Mouse (Mus musculus): ENCODE measurements around the gene Cyb561d2. TPM values are rescaled to one million over a fixed set of nuclear protein-coding genes. Genes with fewer than 3 reads are reported as not detected.

Cyb561d2 gene
- total RNA-seq, 2 experiments from 2014 or later, result 25.6 to 28.4 TPM

DNA sequence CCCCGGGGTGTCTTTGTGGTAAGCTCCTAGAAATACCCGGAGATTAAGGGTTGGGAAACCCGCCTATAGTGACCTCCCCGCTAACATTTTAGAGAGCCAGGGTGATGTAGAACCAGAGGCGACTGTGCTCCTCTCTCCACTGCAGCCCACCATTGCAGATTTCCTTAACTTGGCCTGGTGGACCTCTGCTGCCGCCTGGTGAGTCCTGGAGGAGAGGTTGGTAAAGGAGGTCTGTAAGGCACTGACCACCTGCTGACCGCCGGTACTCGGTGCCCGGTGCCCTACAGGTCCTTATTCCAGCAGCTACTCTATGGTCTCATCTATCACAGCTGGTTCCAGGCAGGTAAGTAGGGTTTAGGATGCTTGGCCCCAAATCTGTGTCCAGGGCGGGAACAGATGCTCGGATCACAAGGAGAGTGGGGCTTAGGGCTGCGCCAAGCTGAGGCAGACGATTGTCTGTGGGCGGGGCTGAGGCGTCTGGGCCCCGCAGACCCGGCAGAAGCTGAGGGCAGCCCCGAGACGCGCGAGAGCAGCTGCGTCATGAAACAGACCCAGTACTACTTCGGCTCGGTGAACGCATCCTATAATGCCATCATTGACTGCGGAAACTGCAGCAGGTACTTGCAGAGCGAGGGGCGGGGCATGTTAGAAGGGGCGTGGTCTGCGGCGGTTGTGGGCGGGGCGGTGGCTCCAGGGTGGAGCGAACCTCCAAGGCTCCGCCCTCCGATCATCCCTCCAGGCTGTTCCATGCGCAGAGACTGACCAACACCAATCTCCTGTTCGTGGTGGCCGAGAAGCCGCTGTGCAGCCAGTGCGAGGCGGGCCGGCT lies 15.6 kb downstream of the Cyb561d2 start:
- intact Hi-C loops (cut with DNase I), result no loop called here
- DNase-seq, result peak; percentile 76

GRCm38 (mm10) chr9:107522400-107522711 lies 19.6 kb downstream of the Cyb561d2 start:
- intact Hi-C loops (cut with DNase I), result no loop called here
- DNase-seq, result no peak

DNA sequence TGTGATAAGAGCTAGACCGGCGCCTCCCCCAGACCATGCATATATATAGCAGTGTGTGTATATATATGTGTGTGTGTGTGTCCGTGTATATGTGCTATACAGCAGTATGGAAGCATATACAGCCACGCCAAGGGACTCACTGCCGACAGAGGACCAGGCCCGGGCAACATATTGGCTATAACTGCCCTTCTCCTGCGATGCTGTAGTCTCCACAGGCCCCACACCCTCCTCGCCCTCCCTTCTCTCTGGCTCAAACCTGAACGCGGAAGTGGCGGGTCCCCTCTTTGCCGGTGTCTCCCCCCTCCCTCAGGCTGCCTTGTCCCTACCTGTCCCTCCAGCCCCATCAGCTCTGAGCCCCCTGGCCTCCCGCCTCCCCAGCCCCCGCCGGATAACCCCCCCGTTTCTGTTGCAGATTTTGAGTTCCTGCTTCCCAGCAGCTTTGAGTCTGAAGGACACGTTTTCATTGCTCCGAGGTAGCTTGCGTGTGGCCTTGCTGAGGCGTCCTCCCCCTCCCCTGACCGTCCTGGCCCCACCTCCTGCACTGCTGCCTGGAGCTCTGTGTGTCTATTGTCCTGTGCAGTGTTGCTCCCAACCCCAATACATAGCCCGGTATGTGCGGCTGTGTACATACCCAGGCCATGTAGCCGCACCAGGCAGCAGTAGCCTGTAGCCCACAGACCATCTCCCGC lies 20.1 kb downstream of the Cyb561d2 start:
- DNase-seq, result no peak
- intact Hi-C loops (cut with DNase I), result no loop called here

DNA sequence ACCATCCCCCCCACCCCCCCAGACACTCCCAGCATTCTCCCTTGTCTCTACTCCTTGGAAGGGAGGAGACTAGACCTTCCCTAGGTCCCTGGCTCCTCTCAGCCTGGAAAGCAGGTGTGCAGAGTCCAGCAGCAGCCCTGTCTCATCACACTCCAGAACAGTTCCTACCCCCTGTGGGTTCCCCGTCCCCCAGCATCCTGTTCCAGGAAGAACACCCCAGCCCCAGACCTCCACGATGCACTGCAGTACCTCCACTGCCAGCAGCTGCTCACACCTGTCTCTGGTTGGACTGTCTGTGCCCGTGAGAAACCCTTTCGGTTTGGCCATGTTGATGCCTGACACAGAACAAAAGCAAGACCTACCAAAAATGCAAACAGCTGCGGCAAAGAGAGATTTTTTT lies 20.8 kb downstream of the Cyb561d2 start:
- intact Hi-C loops (cut with DNase I), result no loop called here
- DNase-seq, result no peak

- no peak for DNase-seq
- intact Hi-C loops (cut with DNase I), result no loop called here
These were observed 21.7 kb downstream of the Cyb561d2 start for GRCm38 (mm10) chr9:107520331-107520730.

- DNase-seq, result peak; percentile 90
- intact Hi-C loops (cut with DNase I), result loop anchor here (2.0 to 5.0 kb wide), 2 partner anchors 158 to 217 kb away; partner anchors contain the start of gene Cish
These were observed 27.6 kb downstream of the Cyb561d2 start for GRCm38 (mm10) chr9:107514303-107514955.

GRCm38 (mm10) chr9:107512326-107512725 lies 29.7 kb downstream of the Cyb561d2 start:
- intact Hi-C loops (cut with DNase I), result loop anchor here (5.0 kb wide), 1 partner anchor 215 kb away; the partner anchor contains the start of gene Cish
- DNase-seq, result no peak

GRCm38 (mm10) chr9:107511436-107511835 lies 30.6 kb downstream of the Cyb561d2 start:
- DNase-seq, result no peak
- intact Hi-C loops (cut with DNase I), result loop anchor here (5.0 kb wide), 1 partner anchor 214 kb away; the partner anchor contains the start of gene Cish

- intact Hi-C loops (cut with DNase I), result loop anchor here (5.0 kb wide), 1 partner anchor 213 kb away; the partner anchor contains the start of gene Cish
- DNase-seq, result no peak
These were observed 31.5 kb downstream of the Cyb561d2 start for GRCm38 (mm10) chr9:107510384-107511100.

- intact Hi-C loops (cut with DNase I), result no loop called here
- peak; percentile 69 for DNase-seq
These were observed 33.7 kb downstream of the Cyb561d2 start for GRCm38 (mm10) chr9:107508266-107508665.

- intact Hi-C loops (cut with DNase I), result no loop called here
- DNase-seq, result peak; percentile 69
These were observed 37.1 kb downstream of the Cyb561d2 start for GRCm38 (mm10) chr9:107504662-107505537.

- intact Hi-C loops (cut with DNase I), result no loop called here
- DNase-seq, result peak; percentile 42
These were observed 39.7 kb downstream of the Cyb561d2 start for GRCm38 (mm10) chr9:107502131-107502846.

DNA sequence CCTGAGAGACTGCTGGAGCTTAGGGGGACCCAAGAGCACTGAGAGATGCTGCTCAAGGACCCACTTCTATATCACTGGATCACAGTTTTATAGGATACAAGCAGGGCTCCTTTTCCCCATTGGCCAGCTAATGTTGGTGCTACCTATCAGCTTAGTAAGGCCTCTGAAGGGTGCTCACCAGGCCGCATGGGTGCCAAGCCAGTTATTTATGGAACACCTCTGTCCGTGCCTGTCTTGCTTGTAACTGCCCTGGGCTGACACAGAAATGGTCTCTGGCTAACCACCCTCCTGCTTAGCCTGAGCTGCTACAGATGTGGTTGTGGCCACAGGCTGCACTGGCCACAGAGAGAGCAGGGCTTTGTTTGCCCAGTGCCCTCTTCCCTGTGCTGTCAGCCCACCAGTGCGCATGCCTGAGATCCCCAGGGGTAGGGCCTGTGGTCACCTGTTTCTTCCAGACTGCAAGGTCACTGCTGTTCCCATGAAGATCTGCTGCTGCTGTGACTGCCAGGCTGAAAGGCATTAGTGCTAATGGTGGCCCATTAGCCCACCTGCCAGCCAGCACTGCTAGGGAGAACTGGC lies 41.2 kb downstream of the Cyb561d2 start:
- DNase-seq, result no peak
- intact Hi-C loops (cut with DNase I), result no loop called here

- intact Hi-C loops (cut with DNase I), result no loop called here
- no peak for DNase-seq
These were observed 45.6 kb downstream of the Cyb561d2 start for GRCm38 (mm10) chr9:107496359-107496758.

DNA sequence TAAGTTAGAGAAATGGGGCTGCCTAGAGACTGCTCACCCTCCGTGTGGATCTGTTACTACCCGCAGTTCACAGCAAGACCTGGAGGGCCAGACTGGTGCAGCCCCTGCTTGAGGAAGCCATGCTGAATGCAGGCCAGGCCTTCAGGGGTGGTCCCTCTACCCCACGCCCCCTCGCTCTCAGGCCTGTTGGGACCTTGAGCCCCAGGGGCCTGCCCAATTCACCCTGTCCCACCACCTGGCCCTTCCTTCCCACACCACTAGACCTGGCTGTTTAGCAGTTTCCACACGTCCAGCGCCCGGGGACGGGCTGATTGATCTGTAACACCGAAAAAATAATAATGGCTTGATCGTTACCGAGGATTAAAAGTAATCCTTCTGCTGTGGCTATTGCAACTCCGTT lies 47.8 kb downstream of the Cyb561d2 start:
- DNase-seq, result no peak
- intact Hi-C loops (cut with DNase I), result no loop called here

DNA sequence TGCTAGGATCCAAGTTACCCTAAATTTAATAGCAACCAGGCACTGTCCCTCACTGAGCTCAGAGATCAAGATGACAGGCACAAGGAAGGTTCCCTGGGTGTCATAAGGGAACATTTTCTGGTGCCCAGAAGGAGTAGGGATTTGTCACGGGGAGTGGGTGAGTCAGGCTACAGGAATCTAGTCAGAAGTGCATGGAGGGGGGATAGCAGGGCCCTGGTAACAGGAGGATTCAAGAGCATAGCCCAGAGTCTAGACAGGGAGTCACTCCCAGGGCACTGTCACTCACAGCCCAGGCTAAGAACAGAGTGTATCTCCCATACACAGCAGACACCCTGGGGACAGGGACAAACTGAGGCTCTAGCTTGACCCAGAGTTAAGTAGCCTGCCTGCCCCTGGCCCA lies 48.5 kb downstream of the Cyb561d2 start:
- DNase-seq, result no peak
- intact Hi-C loops (cut with DNase I), result no loop called here

DNA sequence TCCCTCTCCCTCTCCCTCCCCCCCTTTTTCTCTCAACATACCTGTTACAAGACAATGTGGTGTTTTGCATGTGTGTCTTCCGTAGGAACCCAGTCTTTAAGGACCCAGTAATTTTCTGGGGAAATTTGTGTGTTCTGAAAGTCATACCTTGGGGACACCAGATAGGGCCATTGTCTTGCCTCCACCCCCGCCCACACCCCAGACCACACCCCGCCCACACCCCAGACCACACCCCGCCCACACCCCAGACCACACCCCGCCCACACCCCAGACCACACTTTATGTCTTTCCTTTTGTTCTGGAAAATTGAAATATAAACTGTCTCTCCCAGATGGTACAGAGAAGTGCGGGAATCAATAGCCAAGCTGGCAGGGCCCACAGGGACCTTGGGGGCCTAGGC lies 51.4 kb downstream of the Cyb561d2 start:
- intact Hi-C loops (cut with DNase I), result no loop called here
- no peak for DNase-seq

DNA sequence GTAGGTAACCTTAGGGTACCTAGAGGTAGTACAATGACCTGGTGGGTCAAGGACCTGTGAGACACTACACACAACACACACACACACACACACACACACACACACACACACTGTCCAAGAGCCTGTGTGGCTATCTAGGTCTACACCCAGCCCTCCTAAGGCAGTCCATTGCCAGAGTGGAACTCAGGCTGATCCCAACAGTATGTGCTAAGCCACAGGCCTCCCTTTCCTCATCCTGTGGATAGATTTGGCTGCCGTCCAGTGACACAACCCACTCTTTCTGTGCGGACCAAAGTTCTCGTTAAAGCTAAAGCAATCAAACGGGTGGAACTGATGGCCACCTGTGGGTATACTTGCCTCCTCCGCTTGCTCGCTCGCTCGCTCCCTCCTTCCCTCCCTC lies 51.8 kb downstream of the Cyb561d2 start:
- intact Hi-C loops (cut with DNase I), result no loop called here
- DNase-seq, result no peak
